Mouse (Mus musculus) hindbrain, postnatal 0 days (tissue): Measurements from ENCODE around the gene Ppp1r3c. TPM values are rescaled to one million over a fixed set of nuclear protein-coding genes. Genes with fewer than 3 reads are reported as not detected.
"Not testable (repeated sequence)": the region's sequence is repeated elsewhere in the genome, so short reads cannot be mapped to it uniquely, and the experiment has no call there.

Source experiments
- ATAC-seq: fragments of 200-750 bp; cut with Nextera tagmentation; 2 replicates; pipeline ENCODE4 v1.8.0; 2017; ENCODE audit warnings: mild to moderate bottlenecking, moderate TSS enrichment, moderate library complexity
- DNase-seq: peaks from one replicate; pipeline ENCODE4 v3.0.0-alpha.2; 2015; ENCODE audit warnings: low spot score
- H3K27ac ChIP-seq: fragments of 300-500 bp; sonication (generic); 2 replicates; pipeline ENCODE4 v1.5.1; 2014; ENCODE audit warnings: mild to moderate bottlenecking
- H3K27me3 ChIP-seq: fragments of 300-500 bp; sonication (generic); 2 replicates; pipeline ENCODE4 v1.6.1; 2014; ENCODE audit warnings: low read length, mixed read lengths; ENCODE audit not compliant: insufficient read depth
- H3K36me3 ChIP-seq: fragments of 300-500 bp; sonication (generic); 2 replicates; pipeline ENCODE4 v1.6.1; 2014; ENCODE audit warnings: low read length, mixed read lengths; ENCODE audit not compliant: insufficient read depth
- H3K4me1 ChIP-seq: fragments of 300-500 bp; sonication (generic); 2 replicates; pipeline ENCODE4 v1.6.1; 2014; ENCODE audit warnings: antibody characterized with exemption, low read length, mixed read lengths; ENCODE audit not compliant: insufficient read depth
- H3K4me2 ChIP-seq: fragments of 300-500 bp; sonication (generic); 2 replicates; pipeline ENCODE4 v1.6.1; 2014; ENCODE audit warnings: low read depth, mild to moderate bottlenecking, low read length, moderate library complexity, mixed read lengths
- H3K4me3 ChIP-seq: fragments of 300-500 bp; sonication (generic); 2 replicates; pipeline ENCODE4 v1.5.1; 2014; ENCODE audit warnings: low read length
- H3K9ac ChIP-seq: fragments of 300-500 bp; sonication (generic); replicated peaks from 2 replicates; pipeline ENCODE4 v1.6.1; 2014; ENCODE audit warnings: mild to moderate bottlenecking, low read length, moderate library complexity, mixed read lengths
- H3K9me3 ChIP-seq: fragments of 300-500 bp; sonication (generic); 2 replicates; pipeline ENCODE4 v1.6.1; 2016; ENCODE audit warnings: low read length, mixed read lengths
- CTCF ChIP-seq: IDR thresholded peaks from 2 replicates; pipeline ENCODE4 v1.5.1; 2016; ENCODE audit warnings: antibody characterized with exemption, control low read depth, low read depth
- WGBS: fragments of 180-500 bp; shearing (Covaris S2); extraction: QIAGEN DNeasy Blood & Tissue Kit; methylation state at CpG from one replicate; pipeline ENCODE4 v1.1.7; 2014; 5-methylcytosine and 5-hydroxymethylcytosine counted together
- polyA plus RNA-seq: library from polyadenylated mRNA; unstranded; fragments of >200 nt; fragmentation: Nextera tagmentation; extraction: Ambion mirVana; gene quantifications from 2 replicates; pipeline ENCODE4 v1.2.1, GENCODE M21; 2015
- total RNA-seq: library from RNA; depleted of rRNA; stranded (reverse); fragments of >200 nt; gene quantifications from 2 replicates; pipeline ENCODE4 v1.2.3, GENCODE M21; 2014

Ppp1r3c gene
- total and polyA plus RNA-seq, 2 experiments from 2014 or later = 12.9 to 33.6 TPM

- 28% methylated on average over 6 of the region's 6 CpGs for WGBS
- no peak for TF ChIP-seq CTCF
- peak overlapping the region; percentile 53 for H3K4me3 ChIP-seq
- ATAC-seq (peak; percentile 62), DNase-seq (no peak)
- no peaks in the 10 kb centered on the region for H3K9me3 ChIP-seq
- peak overlapping the region; percentile 81 for H3K27ac ChIP-seq
- H3K4me2 ChIP-seq = peak overlapping the region; percentile 68
- peak overlapping the region; percentile 56 for H3K9ac ChIP-seq
- no peaks in the 10 kb centered on the region for H3K36me3 ChIP-seq
- H3K4me1 ChIP-seq = no peaks in the 10 kb centered on the region
- no peaks in the 10 kb centered on the region for H3K27me3 ChIP-seq
Observed at GRCm38 (mm10) chr19:36737087-36737486, 634 bp upstream of the Ppp1r3c start.

- Histone ChIP-seq H3K4me1 (no peaks in the 10 kb centered on the region), H3K27ac (no peak overlapping the region), H3K27me3 (no peaks in the 10 kb centered on the region), H3K9ac (no peak overlapping the region), H3K4me2 (peak overlapping the region; percentile 68), H3K36me3 (no peaks in the 10 kb centered on the region), H3K4me3 (peak overlapping the region; percentile 53), H3K9me3 (no peaks in the 10 kb centered on the region)
- TF ChIP-seq CTCF = peak; percentile 16; the same call in 1 of the 2 replicates
- peak; percentile 51 for DNase-seq
- 66% methylated on average over 10 of the region's 10 CpGs for WGBS
- ATAC-seq = no peak
Observed at GRCm38 (mm10) chr19:36734308-36735038, 2.0 kb downstream of the Ppp1r3c start.

DNA sequence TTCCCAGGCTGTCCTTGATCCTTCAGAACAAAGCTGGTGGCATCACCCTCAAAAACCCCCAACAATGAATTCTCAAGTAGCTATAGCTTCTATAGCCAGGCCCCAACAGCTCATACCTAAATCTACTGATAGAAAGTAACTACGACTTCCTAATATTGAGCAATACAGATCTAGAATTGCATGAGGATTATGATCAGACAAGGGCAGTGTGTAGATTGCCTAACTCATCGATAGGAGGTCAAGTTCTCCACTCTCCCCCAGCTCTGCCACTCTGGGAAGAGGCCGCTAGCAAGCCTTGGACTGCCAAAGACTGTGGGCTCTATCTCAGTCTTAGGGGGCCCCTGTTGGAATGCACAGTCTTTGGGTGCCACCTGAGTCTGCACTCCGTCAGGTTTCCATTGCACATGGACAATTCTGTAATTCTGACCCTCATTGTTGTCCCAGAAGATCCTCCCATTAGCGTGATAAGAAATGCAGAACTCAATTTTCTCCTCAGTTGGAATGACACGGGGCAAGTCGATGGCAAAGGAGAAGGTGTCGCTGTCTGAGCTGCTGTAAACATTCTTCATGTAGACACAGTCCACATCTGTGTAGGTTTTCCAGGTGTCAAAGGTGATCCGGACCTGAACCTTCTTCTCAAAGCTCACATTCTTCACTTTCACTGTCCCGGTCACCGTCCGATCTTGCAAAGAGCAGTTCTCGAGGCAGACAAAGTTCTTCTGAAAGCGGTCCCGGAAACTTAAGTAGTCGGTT, 3.1 kb downstream of the Ppp1r3c start:
- ATAC-seq (no peak), DNase-seq (no peak)
- H3K4me1 ChIP-seq = no peaks in the 10 kb centered on the region
- H3K9ac ChIP-seq = no peak overlapping the region
- 94% methylated on average over 16 of the region's 16 CpGs for WGBS
- no peaks in the 10 kb centered on the region for H3K9me3 ChIP-seq
- no peak overlapping the region for H3K4me3 ChIP-seq
- peak overlapping the region; percentile 68 for H3K4me2 ChIP-seq
- H3K36me3 ChIP-seq = no peaks in the 10 kb centered on the region
- no peak overlapping the region for H3K27ac ChIP-seq
- no peak for TF ChIP-seq CTCF
- no peaks in the 10 kb centered on the region for H3K27me3 ChIP-seq

- ATAC-seq (no peak), DNase-seq (no peak)
- no peak for TF ChIP-seq CTCF
- WGBS = 89% methylated on average over 11 of the region's 11 CpGs
- Histone ChIP-seq H3K9me3 (no peaks in the 10 kb centered on the region), H3K27ac (no peak overlapping the region), H3K4me3 (no peak overlapping the region), H3K27me3 (no peaks in the 10 kb centered on the region), H3K4me2 (peak overlapping the region; percentile 27; the same call in 1 of the 2 replicates), H3K36me3 (no peaks in the 10 kb centered on the region), H3K9ac (no peak overlapping the region), H3K4me1 (no peaks in the 10 kb centered on the region)
Observed at GRCm38 (mm10) chr19:36731310-36731709, 5.1 kb downstream of the Ppp1r3c start.

DNA sequence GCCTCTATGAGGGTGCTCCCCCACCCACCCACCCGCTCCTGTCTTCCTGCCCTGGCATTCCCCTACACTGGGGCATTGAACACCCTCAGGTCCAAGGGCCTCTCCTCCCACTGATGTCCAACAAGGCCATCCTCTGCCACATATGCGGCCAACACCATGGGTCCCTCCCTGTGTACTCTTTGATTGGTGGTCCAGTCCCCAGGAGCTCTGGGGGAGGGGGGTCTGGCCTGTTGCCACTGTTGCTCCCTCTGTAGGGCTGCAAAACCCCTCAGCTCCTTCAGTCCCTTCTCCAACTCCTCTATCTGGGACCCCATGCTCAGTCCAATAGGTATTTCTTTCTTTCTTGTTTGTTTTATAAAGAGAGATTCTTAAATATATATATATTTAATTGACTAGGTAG, 6.0 kb downstream of the Ppp1r3c start:
- H3K4me1 ChIP-seq, H3K9me3 ChIP-seq, H3K27me3 ChIP-seq, DNase-seq, H3K36me3 ChIP-seq, H3K4me2 ChIP-seq, H3K27ac ChIP-seq, H3K4me3 ChIP-seq, H3K9ac ChIP-seq: not testable (repeated sequence)
- ATAC-seq = 0 out of 2 replicates have a peak, but pooled peaks have one; percentile 41
- WGBS = 65% methylated on average over 2 of the region's 2 CpGs

GRCm38 (mm10) chr19:36728741-36729460, 7.6 kb downstream of the Ppp1r3c start:
- Histone ChIP-seq H3K4me3 (no peak overlapping the region), H3K36me3 (no peaks in the 10 kb centered on the region), H3K9ac (no peak overlapping the region), H3K27ac (peak overlapping the region; percentile 52), H3K9me3 (no peaks in the 10 kb centered on the region), H3K4me1 (no peaks in the 10 kb centered on the region), H3K27me3 (no peaks in the 10 kb centered on the region), H3K4me2 (no peak overlapping the region)
- WGBS = 71% methylated on average over 12 of the region's 12 CpGs
- TF ChIP-seq CTCF = no peak
- DNase-seq = peak; percentile 67
- ATAC-seq = peak; percentile 78
